Mouse (Mus musculus): ENCODE results near the gene Myrfl. TPM values are rescaled to one million over a fixed set of nuclear protein-coding genes. Genes with fewer than 3 reads are reported as not detected.
A peak's percentile ranks its signal among the peaks of the same experiment; 100 is the strongest.

Gene Myrfl
- total RNA-seq, 4 experiments from 2014 or later, result 0.07 to 0.11 TPM; not detected in 2

- no peak for DNase-seq (ENCODE audit: low spot score in 2 of 2)
Observed at GRCm38 (mm10) chr10:116913647-116914273, 17.0 kb upstream of the Myrfl start.

DNA sequence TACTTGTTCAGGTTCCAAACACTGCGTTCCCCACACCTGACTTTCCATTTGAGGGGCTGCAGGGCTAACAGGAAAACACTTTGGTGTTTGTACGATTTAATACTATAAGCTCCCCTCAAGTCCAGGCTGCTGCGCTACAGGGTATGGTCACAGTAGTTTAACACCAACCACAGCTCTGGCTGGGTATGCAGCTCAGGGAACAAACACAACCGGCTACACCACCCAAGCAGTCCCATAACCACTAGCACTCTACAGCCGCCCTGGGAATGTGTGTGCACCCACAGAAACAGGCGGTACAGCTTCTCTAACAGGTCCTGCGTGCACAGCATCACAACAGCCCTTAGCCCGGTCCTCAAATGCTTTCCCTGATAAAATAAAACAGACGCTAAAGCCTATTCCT lies 16.1 kb upstream of the Myrfl start:
- DNase-seq (ENCODE audit: low spot score in 2 of 2), result no peak

GRCm38 (mm10) chr10:116908901-116909642 lies 12.4 kb upstream of the Myrfl start:
- no peak for DNase-seq (ENCODE audit: low spot score in 2 of 2)

DNA sequence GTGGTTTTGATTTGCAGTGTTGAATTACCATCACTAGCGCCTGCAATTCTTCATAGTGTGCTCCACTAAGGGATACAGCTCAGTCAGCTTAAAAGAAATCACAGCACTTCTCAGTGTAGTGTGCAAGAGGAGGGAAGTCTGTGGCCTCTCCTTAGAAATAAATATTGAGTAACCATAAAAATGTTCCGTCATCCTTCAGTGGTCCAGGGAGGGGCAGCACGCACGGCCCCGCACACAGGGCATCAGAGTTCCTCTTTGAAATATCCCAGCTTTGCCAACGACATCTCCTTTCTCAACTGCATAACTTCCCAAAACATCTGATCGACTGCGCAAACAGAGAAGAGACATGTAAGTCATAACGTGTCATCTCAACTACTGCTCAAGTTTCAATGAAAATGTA lies 10.1 kb upstream of the Myrfl start:
- no peak for DNase-seq (ENCODE audit: low spot score in 2 of 2)

- DNase-seq (ENCODE audit: low spot score in 2 of 2), result no peak
Observed at GRCm38 (mm10) chr10:116904503-116904908, 7.8 kb upstream of the Myrfl start.

DNA sequence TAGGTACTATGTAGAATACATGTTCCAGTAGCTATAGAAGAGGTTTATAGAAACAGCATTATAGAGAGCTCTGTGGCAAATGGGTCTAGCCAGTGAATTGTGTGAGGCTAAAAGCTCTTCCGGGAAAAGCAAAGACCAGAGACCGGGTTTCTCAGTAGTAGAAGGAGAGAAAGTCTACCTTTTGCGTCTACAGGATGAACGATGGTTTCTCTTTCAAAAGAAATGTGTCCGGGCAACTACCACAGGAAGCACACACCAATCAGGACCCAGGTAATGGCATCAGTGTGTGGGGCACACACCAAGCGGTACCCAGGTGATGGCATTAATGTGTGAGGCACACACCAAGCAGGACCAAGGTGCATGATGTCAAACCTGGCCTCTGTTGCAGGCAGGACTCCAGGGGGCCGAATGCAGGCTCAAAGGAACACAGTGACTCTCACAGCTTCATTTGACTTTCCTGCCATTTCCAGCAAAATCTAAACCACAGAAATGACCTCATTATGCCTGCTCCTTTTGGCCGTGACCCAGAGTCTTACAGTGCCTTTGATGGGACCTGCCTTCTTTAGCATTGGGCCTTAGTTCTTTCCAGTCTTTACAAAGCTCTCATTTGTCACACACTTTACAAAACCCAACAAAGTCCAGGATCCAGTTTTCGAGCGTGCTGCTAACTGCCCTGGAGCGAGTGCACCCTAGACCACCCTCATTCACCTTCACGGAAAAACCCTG lies 1.4 kb downstream of the Myrfl start:
- no peak for DNase-seq (ENCODE audit: low spot score in 2 of 2)

- DNase-seq (ENCODE audit: low spot score in 2 of 2), result no peak
Observed at GRCm38 (mm10) chr10:116894540-116894939, 2.2 kb downstream of the Myrfl start.

- DNase-seq (ENCODE audit: low spot score in 2 of 2), result no peak
Observed at GRCm38 (mm10) chr10:116893753-116894152, 3.0 kb downstream of the Myrfl start.

GRCm38 (mm10) chr10:116890587-116890986 lies 6.1 kb downstream of the Myrfl start:
- DNase-seq (ENCODE audit: low spot score in 2 of 2), result no peak

- DNase-seq (ENCODE audit: low spot score in 2 of 2), result no peak
Observed at GRCm38 (mm10) chr10:116884552-116884951, 12.2 kb downstream of the Myrfl start.

DNA sequence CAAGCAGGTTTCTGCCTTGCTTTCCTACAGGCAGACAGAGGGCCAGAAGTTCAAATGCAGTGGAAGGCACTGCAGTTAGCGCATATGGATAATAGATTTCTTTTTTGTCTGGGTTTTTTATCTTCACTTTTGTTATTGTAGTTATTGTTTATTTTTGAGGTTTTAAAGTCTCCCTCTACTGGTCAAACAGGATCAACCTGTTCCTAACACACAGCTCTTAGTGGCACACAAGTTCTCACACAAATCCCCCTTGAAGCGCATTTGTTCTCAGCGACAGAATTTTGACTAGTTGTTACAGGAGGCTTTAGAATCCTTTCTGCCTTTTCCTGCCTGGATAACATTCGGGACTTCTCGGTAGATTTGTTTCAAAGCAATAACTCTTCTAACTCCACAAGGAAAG lies 13.2 kb downstream of the Myrfl start:
- no peak for DNase-seq (ENCODE audit: low spot score in 2 of 2)

- DNase-seq (ENCODE audit: low spot score in 2 of 2), result no peak
Observed at GRCm38 (mm10) chr10:116877436-116877835, 19.3 kb downstream of the Myrfl start.

- DNase-seq (ENCODE audit: low spot score in 2 of 2), result no peak
Observed at GRCm38 (mm10) chr10:116874490-116874889, 22.2 kb downstream of the Myrfl start.

GRCm38 (mm10) chr10:116872016-116872410 lies 24.7 kb downstream of the Myrfl start:
- no peak for DNase-seq (ENCODE audit: low spot score in 2 of 2)

DNA sequence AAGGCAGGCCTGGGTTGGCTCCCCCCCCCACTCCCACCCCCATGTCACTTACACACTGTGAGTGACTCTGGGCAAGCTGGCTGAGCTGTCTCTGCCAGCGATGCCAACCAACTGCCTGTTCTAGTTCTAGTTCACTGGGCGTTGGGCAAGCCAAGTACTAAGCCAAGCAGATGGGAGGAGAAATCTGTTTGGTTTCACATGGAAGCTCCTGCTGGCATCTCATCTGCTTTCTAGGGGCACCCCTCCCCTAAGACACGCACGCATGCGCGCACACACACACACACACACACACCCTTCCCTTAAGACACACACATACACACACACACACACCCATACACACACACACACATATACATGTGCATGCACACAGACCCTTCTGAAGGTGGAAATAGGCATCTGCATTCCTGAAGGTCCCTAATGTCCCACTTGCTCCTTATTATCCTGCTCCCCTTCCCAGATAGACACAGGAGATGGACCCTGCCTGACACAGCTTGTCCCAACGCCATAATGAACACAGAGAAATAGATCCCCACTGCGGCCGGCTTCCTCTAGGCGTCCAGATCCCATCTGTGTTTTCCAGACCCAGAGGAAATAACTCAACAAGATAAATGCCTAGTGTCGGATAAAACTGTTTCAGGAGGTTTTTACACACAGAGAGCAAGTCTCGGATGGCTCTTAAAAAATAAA lies 25.2 kb downstream of the Myrfl start:
- DNase-seq (ENCODE audit: low spot score in 2 of 2), result no peak

DNA sequence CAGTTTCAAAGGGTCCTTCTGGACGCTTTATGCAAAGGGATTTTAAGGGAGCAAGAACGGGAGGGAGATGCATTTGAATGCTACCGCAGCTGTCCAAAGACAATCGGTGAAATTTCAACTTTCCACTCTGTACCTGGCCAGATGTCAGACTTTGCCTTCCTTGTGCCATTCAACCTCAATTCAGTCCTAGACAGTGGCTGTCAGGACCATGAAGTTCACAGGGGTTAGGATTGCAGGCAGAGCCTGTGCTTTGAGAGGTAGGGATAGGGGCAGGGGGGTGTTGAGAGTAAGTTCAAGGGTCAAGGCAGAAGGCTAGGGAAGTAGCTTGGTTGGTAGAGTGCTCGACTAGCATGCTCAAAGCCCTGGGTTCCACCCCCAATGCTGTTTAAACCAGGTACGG lies 25.9 kb downstream of the Myrfl start:
- no peak for DNase-seq (ENCODE audit: low spot score in 2 of 2)

GRCm38 (mm10) chr10:116853159-116853845 lies 43.4 kb downstream of the Myrfl start:
- DNase-seq (ENCODE audit: low spot score in 2 of 2), result no peak

GRCm38 (mm10) chr10:116848749-116849473 lies 47.8 kb downstream of the Myrfl start:
- DNase-seq (ENCODE audit: low spot score in 2 of 2), result peak; percentile 44 to 60

GRCm38 (mm10) chr10:116841551-116841950 lies 55.2 kb downstream of the Myrfl start:
- no peak for DNase-seq (ENCODE audit: low spot score in 2 of 2)

GRCm38 (mm10) chr10:116830676-116831075 lies 66.0 kb downstream of the Myrfl start:
- DNase-seq (ENCODE audit: low spot score in 2 of 2), result no peak

DNA sequence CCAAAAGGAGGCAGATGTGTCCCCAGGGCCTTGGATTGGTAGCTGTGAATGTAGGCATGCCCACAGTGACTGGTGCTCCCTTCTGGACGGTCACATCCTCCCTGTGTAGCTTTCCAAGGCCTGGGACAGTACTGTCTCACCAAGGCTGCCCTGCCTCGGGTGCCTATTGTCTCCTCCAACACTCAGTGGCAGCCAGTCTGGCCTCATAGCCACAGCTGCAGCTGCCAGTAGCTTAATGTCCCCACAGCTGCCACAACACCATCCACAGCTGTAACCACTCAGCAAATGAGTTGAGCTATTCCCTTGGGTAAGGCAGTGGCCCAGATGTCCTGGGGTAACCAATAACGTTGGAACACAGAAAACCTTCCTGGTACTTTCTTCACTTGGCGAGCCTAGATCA lies 68.6 kb downstream of the Myrfl start:
- DNase-seq (ENCODE audit: low spot score in 2 of 2), result no peak
